Mouse (Mus musculus): Measurements from ENCODE around the gene Pkmyt1. TPM values are rescaled to one million over a fixed set of nuclear protein-coding genes. Genes with fewer than 3 reads are reported as not detected.

Pkmyt1 gene
- polyA plus RNA-seq, 1 experiment from 2014 or later, result 61.6 TPM

DNA sequence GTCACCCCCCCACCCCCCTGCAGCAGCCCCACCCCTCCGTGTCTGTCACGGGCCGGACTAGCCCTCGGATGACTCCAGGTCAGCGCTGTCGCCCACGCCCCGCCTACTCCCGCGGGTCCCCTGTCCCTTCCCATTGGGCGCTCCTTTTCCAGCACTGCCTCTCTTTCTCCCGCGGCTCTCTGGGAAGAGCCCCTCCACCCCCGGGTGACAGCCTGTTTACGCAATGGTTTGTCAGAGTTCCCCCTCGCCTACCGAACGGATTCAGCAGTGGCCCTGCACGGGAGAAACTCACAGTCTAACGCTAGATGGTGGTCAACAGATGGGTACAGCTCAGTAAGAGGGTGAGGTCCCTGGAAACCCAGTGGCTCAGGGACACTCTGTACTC is 614 bp downstream of the Pkmyt1 start:
- under 1% methylated on average over 20 of the region's 20 CpGs for WGBS
- Histone ChIP-seq H3K4me1 (peaks cover 23% of the 10 kb centered on the region), H3K4me3 (peak overlapping the region; percentile 89), H3K36me3 (replicated peaks) (no peaks in the 10 kb centered on the region), H3K27ac (replicated peaks) (peak overlapping the region; percentile 94), H3K9me3 (no peaks in the 10 kb centered on the region), H3K27me3 (replicated peaks; ENCODE audit: low read depth, poor library complexity, severe bottlenecking) (peaks cover 4% of the 10 kb centered on the region; the same call in 1 of the 2 replicates)
- peak; percentile 89 for DNase-seq (ENCODE audit: low spot score)

DNA sequence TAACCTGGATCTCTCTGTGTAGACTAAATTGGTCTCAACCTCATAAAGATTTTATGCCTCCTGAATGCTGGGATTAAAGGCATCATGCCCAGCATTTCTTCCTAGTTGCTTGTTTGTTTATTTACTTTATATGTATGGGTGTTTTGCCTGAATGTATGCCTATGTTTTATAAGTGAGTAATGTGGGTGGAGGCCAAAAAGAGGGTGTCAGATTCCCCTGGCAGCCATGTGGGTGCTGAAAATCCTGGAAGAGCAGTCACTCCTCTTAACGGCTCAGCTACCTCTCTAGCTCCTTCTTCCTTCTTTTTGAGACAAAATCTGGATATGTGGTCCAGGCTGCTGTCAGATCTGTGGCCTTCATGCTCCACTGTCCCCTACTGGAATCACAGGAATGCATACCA is 4.3 kb downstream of the Pkmyt1 start:
- Histone ChIP-seq H3K27ac (replicated peaks) (no peak overlapping the region), H3K4me3 (no peak overlapping the region), H3K9me3 (no peaks in the 10 kb centered on the region), H3K27me3 (replicated peaks; ENCODE audit: low read depth, poor library complexity, severe bottlenecking) (no peaks in the 10 kb centered on the region), H3K4me1 (peaks cover 21% of the 10 kb centered on the region), H3K36me3 (replicated peaks) (peaks cover 30% of the 10 kb centered on the region)
- 63% methylated on average over 1 of the region's 1 CpGs for WGBS
- DNase-seq (ENCODE audit: low spot score), result no peak

DNA sequence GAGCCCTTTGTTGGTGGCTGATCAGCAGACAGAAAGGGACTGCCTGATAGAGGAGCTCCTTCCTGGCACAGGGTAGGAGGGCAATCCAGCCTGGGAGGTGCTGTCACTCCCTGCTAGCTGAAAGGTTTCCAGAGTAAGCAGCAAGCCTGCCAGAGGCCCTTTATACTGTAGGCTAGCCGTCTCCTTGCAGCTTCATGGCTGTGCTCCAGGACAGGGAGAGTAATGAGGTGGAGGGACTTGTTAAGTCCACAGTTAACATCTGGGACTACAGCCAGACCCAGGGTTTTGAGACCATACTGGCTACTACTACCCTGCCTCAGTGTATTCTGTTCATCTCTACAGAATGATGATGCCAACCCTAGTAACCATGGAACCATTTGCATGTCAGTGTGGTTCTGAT is 8.2 kb downstream of the Pkmyt1 start:
- WGBS, result 85% methylated on average over 1 of the region's 1 CpGs
- H3K4me1 ChIP-seq, result peaks cover 19% of the 10 kb centered on the region
- H3K36me3 ChIP-seq (replicated peaks), result peaks cover 54% of the 10 kb centered on the region
- no peak for DNase-seq (ENCODE audit: low spot score)
- no peak overlapping the region for H3K27ac ChIP-seq (replicated peaks)
- no peaks in the 10 kb centered on the region for H3K9me3 ChIP-seq
- H3K4me3 ChIP-seq, result no peak overlapping the region
- peaks cover 31% of the 10 kb centered on the region for H3K27me3 ChIP-seq (replicated peaks; ENCODE audit: low read depth, poor library complexity, severe bottlenecking)

DNA sequence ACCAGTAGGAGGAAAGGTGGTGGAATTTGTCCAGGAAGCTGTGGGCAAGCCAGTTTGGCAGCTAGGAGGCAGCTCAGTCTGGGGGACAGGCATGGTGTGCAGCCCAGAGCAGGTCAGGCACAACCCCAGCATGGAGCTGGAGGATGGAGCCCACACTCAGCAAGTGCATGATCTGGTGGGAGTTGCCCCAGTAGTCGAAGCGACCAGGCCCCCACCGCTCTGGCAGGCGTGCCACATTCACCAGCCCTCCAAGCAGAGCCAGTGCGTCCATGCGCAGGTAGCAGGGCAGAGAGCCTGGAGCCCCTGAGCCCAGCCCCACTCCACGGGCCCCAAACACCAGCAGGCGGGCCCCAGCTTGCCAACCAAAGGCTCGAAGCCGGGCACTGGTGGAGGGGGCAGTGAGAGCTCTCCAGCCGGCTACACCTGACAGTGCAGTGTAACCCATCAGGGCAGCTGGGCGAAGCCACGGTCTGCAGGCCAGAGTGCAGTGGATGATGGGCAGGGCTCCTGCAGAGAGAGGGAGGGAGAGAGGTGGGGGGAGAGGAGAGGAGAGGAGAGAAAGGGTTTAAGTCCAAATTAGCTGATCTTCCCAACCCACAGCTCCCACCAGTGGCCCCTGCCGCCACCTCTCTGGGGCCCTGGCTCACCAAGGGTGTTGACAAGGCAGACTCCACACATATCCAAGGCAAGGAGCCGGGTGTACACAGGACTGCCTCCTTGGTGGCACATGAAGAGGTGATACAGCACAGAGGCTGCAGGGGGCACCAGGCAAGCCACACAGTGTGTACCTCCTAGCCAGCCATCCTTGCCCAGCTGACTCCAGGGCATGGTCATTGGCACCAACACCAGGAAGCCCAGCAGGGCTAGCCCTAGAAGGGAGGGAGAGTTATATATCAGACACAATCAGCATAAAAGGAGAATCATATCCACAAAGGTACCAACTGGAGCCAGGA is 11.6 kb downstream of the Pkmyt1 start:
- WGBS, result 58% methylated on average over 15 of the region's 15 CpGs
- Histone ChIP-seq H3K27ac (replicated peaks) (no peak overlapping the region), H3K4me3 (0 out of 2 replicates have a peak overlapping the region, but pooled peaks have one; percentile 13), H3K27me3 (replicated peaks; ENCODE audit: low read depth, poor library complexity, severe bottlenecking) (peaks cover 66% of the 10 kb centered on the region), H3K9me3 (0 out of 2 replicates have a peak, but pooled peaks cover 6% of the 10 kb centered on the region), H3K4me1 (peaks cover 38% of the 10 kb centered on the region), H3K36me3 (replicated peaks) (peaks cover 50% of the 10 kb centered on the region)
- DNase-seq (ENCODE audit: low spot score), result no peak

DNA sequence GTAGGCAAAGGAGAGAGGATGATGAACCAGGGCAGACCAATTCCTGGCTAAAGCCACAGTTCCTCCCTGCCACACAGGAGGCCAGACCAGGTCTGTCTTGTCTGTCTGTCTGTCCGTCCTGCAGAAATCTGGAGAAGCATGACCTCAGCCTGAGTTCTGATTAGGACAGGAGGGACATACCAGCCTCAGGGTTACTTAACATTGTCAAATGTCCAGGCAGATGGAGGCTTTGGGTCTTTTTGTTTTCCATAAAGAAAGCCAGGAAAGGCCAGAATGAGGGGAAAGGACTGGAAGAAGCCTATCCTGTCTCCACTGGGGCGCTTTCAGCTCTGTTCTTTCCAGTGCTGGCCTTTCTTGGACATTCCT is 12.7 kb downstream of the Pkmyt1 start:
- Histone ChIP-seq H3K4me3 (peak overlapping the region; percentile 75), H3K27ac (replicated peaks) (no peak overlapping the region), H3K4me1 (peaks cover 39% of the 10 kb centered on the region), H3K36me3 (replicated peaks) (peaks cover 40% of the 10 kb centered on the region), H3K27me3 (replicated peaks; ENCODE audit: low read depth, poor library complexity, severe bottlenecking) (peaks cover 76% of the 10 kb centered on the region), H3K9me3 (0 out of 2 replicates have a peak, but pooled peaks cover 6% of the 10 kb centered on the region)
- no peak for DNase-seq (ENCODE audit: low spot score)
- 21% methylated on average over 2 of the region's 2 CpGs for WGBS

DNA sequence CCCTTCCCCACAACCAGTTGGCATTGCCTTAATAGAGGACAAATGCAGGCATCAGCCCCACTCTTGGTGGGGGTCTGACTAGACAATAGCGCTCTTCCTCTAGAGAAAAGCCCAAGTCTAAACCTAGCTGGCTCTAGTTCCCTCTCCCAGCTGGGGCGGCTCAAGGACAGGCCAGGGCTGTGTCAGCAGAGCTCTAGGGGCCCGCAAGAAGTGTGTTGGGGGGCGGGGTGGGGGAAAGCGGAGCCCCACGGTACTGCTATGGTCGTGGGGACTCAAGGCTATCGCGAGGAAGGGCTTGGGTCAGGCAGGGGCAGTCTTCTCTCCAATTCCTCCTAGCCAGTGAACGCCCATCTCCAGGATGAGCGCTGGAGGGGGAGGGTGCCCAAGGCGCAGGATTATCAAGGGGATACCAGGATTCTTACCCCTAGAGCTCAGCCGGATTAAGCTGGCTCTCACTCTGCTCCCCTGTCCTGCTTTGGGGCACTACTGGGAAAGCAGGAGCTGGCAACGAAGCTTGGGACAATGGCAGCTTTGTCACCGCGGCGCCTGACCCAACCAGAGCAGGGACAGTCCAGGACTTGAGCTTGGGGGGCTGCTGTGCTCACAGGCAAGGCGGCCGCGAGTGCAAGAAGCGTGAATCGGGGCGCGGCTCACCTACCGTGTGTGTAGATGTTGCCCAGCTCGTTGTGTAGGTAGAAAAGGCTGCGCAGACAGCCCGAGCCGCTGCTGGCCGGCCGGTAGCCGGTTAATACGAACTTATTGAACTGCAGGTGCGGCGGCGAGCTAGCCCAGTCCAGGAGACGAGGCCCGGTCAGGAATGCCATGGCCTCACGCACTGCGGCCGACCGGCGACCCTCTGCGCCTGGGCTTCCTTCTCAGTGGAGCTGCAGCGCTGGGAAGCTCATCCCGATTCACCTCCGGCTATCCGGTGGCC is 13.3 kb downstream of the Pkmyt1 start:
- Histone ChIP-seq H3K4me1 (peaks cover 42% of the 10 kb centered on the region), H3K4me3 (peak overlapping the region; percentile 75), H3K9me3 (0 out of 2 replicates have a peak, but pooled peaks cover 6% of the 10 kb centered on the region), H3K27me3 (replicated peaks; ENCODE audit: low read depth, poor library complexity, severe bottlenecking) (peaks cover 83% of the 10 kb centered on the region), H3K27ac (replicated peaks) (peak overlapping the region; percentile 82), H3K36me3 (replicated peaks) (peaks cover 34% of the 10 kb centered on the region)
- WGBS, result 1% methylated on average over 48 of the region's 48 CpGs
- DNase-seq (ENCODE audit: low spot score), result peak; percentile 58

DNA sequence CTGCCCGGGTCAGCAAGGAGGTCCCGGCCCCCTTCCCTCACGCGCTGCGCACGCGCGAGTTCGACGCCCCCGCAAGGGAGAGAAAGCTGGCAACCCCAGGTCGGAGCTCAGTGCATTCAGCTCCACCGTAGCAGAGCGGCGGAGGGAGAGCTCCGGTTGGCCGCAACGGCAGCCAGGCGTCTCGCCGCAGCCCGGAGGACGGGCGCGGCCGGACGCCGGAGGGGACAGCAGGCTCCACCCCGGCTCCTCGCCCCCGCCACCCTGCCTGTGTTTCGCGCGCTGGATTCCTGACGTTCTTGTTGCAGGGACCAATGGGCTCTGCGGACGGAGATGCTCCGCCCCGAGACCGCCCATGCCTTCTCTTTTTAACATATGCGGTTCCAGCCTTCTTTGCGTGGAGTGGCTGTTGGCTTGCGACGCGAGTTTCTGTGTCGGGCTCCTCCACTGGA is 14.0 kb downstream of the Pkmyt1 start:
- DNase-seq (ENCODE audit: low spot score), result peak; percentile 91
- H3K27me3 ChIP-seq (replicated peaks; ENCODE audit: low read depth, poor library complexity, severe bottlenecking), result peaks cover 90% of the 10 kb centered on the region
- H3K36me3 ChIP-seq (replicated peaks), result peaks cover 27% of the 10 kb centered on the region
- peak overlapping the region; percentile 82 for H3K27ac ChIP-seq (replicated peaks)
- WGBS, result under 1% methylated on average over 46 of the region's 46 CpGs
- peak overlapping the region; percentile 75 for H3K4me3 ChIP-seq
- 0 out of 2 replicates have a peak, but pooled peaks cover 6% of the 10 kb centered on the region for H3K9me3 ChIP-seq
- peaks cover 48% of the 10 kb centered on the region for H3K4me1 ChIP-seq

DNA sequence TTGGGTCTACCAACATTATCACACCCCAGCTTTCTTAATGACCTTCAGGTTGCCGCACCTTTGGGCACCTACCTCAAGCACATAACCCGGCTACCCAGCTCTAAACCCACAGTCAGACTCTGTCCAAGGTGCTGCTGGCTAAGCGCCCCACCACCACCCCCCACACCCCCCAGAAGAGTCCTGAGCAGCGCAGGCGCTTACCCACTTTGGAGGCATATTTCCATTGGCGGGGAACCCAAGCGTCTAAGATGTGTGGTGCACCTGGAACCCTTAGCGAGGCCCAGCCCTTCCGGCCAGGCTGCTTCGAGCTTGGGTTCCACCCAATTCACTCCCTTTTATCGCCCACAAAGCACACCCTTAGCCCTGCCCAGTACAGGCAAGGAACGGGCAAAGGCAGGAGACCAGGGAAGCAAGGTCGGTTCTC is 14.5 kb downstream of the Pkmyt1 start, which contains the start of gene Paqr4:
TSS of gene Paqr4 (minus strand) at position 270 of the 424 bp plus-strand sequence.
- H3K27me3 ChIP-seq (replicated peaks; ENCODE audit: low read depth, poor library complexity, severe bottlenecking), result peaks cover 94% of the 10 kb centered on the region
- H3K4me1 ChIP-seq, result peaks cover 53% of the 10 kb centered on the region
- no peak for DNase-seq (ENCODE audit: low spot score)
- H3K27ac ChIP-seq (replicated peaks), result peak within 1 kb of the TSS; percentile 82
- H3K36me3 ChIP-seq (replicated peaks), result peaks cover 22% of the 10 kb centered on the region
- H3K4me3 ChIP-seq, result peak within 1 kb of the TSS; percentile 75
- 0 out of 2 replicates have a peak, but pooled peaks cover 6% of the 10 kb centered on the region for H3K9me3 ChIP-seq
- WGBS, result 9% methylated on average over 13 of the region's 13 CpGs

DNA sequence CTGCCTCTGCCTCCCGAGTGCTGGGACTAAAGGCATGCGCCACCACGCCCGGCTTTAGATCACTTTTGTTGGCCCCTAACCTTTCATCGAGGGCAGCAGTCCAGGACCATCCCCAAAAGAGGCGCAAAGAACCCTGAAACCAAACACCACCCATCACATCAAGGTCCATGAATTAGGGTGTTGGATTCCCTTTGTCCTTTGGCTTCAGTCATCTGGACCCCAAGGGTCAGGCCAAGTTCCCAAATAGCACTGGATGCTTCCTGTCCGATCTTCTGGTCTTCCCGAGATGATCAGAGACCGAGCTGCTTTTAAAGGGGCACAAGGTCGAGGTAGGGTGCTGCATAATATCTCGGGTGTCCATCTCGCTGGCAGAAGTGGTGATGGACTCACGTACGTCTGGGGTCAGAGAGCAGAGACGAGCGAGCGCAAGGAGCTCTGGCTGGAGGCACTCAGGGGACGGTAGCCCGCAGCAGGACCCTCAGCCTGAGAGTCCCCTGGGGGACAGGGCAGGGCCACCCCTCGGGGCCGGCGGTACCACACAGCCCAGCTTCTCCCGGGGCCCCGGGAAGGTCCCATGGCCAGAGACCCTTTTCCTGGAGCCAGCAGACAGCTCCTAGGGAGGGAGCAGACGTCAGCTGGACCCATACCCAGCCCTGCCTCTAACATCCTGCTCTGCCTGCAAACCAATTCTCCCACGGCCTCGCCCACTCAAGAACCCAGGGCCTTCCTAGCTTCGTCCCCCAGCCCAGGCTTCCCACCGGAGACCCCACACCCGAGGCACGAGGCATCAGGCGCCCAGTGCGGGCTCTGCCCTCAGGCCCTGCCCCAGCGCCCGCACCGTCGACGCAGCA is 15.4 kb downstream of the Pkmyt1 start:
- WGBS, result 48% methylated on average over 38 of the region's 38 CpGs
- Histone ChIP-seq H3K27ac (replicated peaks) (no peak overlapping the region), H3K27me3 (replicated peaks; ENCODE audit: low read depth, poor library complexity, severe bottlenecking) (peaks cover 100% of the 10 kb centered on the region), H3K4me1 (peaks cover 61% of the 10 kb centered on the region), H3K36me3 (replicated peaks) (peaks cover 13% of the 10 kb centered on the region), H3K9me3 (0 out of 2 replicates have a peak, but pooled peaks cover 8% of the 10 kb centered on the region), H3K4me3 (peak overlapping the region; percentile 35; the same call in 1 of the 2 replicates)
- DNase-seq (ENCODE audit: low spot score), result no peak

DNA sequence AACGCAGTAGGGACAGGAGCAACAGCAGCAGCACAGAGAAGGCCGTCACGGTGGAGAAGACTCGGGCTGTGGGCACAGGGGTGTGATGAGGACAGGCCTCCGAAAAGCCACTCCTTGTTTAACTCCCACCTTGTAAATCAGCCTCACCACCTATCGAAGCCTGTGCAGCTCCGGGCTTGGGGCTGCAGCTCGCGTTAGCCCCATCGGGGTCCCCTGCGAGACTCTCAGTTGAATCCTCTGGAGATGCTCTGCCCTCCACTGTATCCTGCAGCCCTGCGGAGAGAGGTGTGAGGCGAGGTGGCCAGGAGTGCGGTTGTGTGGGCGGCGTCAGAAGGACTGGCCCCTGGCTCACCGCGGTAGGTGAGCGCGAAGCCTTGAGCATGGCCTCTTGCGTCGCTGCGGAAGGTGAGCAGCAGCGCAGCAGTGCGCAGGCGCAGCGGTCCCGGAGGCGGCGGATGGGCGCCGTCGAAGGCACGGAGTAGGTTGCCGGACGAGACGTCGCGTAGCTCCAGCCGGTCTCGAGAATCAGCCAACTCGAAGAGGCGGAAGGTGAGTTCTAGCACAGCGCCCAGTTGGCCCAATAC is 16.2 kb downstream of the Pkmyt1 start:
- H3K9me3 ChIP-seq, result 0 out of 2 replicates have a peak, but pooled peaks cover 8% of the 10 kb centered on the region
- peaks cover 100% of the 10 kb centered on the region for H3K27me3 ChIP-seq (replicated peaks; ENCODE audit: low read depth, poor library complexity, severe bottlenecking)
- 10% methylated on average over 44 of the region's 44 CpGs for WGBS
- peaks cover 6% of the 10 kb centered on the region for H3K36me3 ChIP-seq (replicated peaks)
- H3K4me1 ChIP-seq, result peaks cover 61% of the 10 kb centered on the region
- no peak overlapping the region for H3K27ac ChIP-seq (replicated peaks)
- H3K4me3 ChIP-seq, result peak overlapping the region; percentile 35
- DNase-seq (ENCODE audit: low spot score), result peak; percentile 61

DNA sequence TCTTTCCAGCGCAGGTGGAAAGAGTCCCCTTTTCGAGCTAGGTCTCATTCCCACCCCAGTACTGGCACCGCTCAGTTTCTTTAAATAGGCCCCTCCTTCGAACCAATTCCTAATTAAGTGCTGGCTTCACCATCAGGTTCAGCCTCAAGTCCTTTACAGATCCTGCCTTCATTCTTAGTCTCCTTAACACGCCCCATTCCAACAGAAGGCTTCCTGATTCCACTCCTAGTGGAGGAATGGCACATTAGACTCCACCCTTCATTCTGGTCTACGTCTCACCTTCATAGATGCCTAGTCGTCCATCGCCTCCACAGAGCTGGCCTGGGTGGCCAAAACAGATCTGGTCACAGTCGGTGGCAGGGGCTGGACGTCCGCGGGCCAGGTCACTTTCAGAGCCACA is 16.8 kb downstream of the Pkmyt1 start:
- DNase-seq (ENCODE audit: low spot score), result no peak
- Histone ChIP-seq H3K9me3 (0 out of 2 replicates have a peak, but pooled peaks cover 8% of the 10 kb centered on the region), H3K4me3 (peak overlapping the region; percentile 35), H3K4me1 (peaks cover 56% of the 10 kb centered on the region), H3K27me3 (replicated peaks; ENCODE audit: low read depth, poor library complexity, severe bottlenecking) (peaks cover 100% of the 10 kb centered on the region), H3K27ac (replicated peaks) (no peak overlapping the region), H3K36me3 (replicated peaks) (no peaks in the 10 kb centered on the region)
- WGBS, result 59% methylated on average over 12 of the region's 12 CpGs
